Mouse (Mus musculus) embryonic fibroblast, embryonic 13.5 days (primary cell): ENCODE data around the gene Lclat1.

Experiments
- CTCF ChIP-seq: IDR thresholded peaks from 2 replicates; pipeline ENCODE4 v1.5.1; 2011; ENCODE audit warnings: mild to moderate bottlenecking, control low read depth, low read length, moderate library complexity, borderline replicate concordance; ENCODE audit not compliant: insufficient read depth
- POLR2A ChIP-seq: IDR thresholded peaks from 2 replicates; pipeline ENCODE4 v1.6.1; 2011; ENCODE audit warnings: low read depth, mild to moderate bottlenecking, control low read depth, low read length, moderate library complexity

- no peak for TF ChIP-seq CTCF
- peak; percentile 26; the same call in 1 of the 2 replicates for TF ChIP-seq POLR2A
Observed at GRCm38 (mm10) chr17:73263077-73263501, 155.3 kb downstream of the Lclat1 start.
